8 mouse cellular contexts compared by ENCODE assay signal in genomic region chr2:135029288-135029687, GRCm38 (mm10).
A peak's percentile ranks its signal among the peaks of the same experiment; 100 is the strongest.
DNase-seq lines count a peak whose midpoint lies in the region; ATAC-seq and TF ChIP-seq lines count a peak whose summit lies in the region.
"Had no signal": no experiment of that assay in that cellular context is flagged by ENCODE, and none has a peak within 500 bp of the region (broad histone marks: within the 10 kb centered on the region; RNA-seq: fewer than 3 reads in every experiment).

No protein-coding gene starts in this region.

- peaks cover 9% of the 10 kb centered on the region; the same call in 1 of the 2 replicates for H3K4me1 ChIP-seq in neural tube, embryonic 12.5 days
- H3K4me1 ChIP-seq in forebrain, postnatal 0 days (ENCODE audit: insufficient read depth), result no peaks in the 10 kb centered on the region
- H3K4me1 ChIP-seq in midbrain, embryonic 12.5 days, result peaks cover 8% of the 10 kb centered on the region

- ATAC-seq in neural tube, embryonic 12.5 days (ENCODE audit: low FRiP score, low read depth), result 0 out of 2 replicates have a peak, but pooled peaks have one; percentile 46
- ATAC-seq in forebrain, postnatal 0 days, result peak; percentile 59
- peak; percentile 69 for ATAC-seq in midbrain, embryonic 12.5 days (ENCODE audit: low FRiP score, low read depth)

- no peak overlapping the region for H3K9ac ChIP-seq in neural tube, embryonic 12.5 days
- no peak overlapping the region for H3K9ac ChIP-seq in forebrain, postnatal 0 days
- no peak overlapping the region for H3K9ac ChIP-seq in midbrain, embryonic 12.5 days (replicated peaks)

- H3K4me3 ChIP-seq in neural tube, embryonic 12.5 days, result no peak overlapping the region
- no peak overlapping the region for H3K4me3 ChIP-seq in forebrain, postnatal 0 days (ENCODE audit: low read depth, low read length)
- no peak overlapping the region for H3K4me3 ChIP-seq in midbrain, embryonic 12.5 days

- no peaks in the 10 kb centered on the region for H3K9me3 ChIP-seq in neural tube, embryonic 12.5 days
- no peaks in the 10 kb centered on the region for H3K9me3 ChIP-seq in forebrain, postnatal 0 days (ENCODE audit: low read length)
- H3K9me3 ChIP-seq in midbrain, embryonic 12.5 days, result no peaks in the 10 kb centered on the region

- WGBS in neural tube, embryonic 12.5 days, result 36% methylated on average over 5 of the region's 5 CpGs
- 10% methylated on average over 5 of the region's 5 CpGs for WGBS in forebrain, postnatal 0 days
- WGBS in midbrain, embryonic 12.5 days, result 29% methylated on average over 5 of the region's 5 CpGs

- TF ChIP-seq CTCF in forebrain, postnatal 0 days (IDR thresholded peaks at IDR 0.05; ENCODE audit: low read depth), result no peak

- H3K36me3 ChIP-seq in neural tube, embryonic 12.5 days, result no peaks in the 10 kb centered on the region
- H3K36me3 ChIP-seq in forebrain, postnatal 0 days (ENCODE audit: insufficient read depth), result no peaks in the 10 kb centered on the region
- no peaks in the 10 kb centered on the region for H3K36me3 ChIP-seq in midbrain, embryonic 12.5 days

- H3K27me3 ChIP-seq in neural tube, embryonic 12.5 days (replicated peaks), result no peaks in the 10 kb centered on the region
- no peaks in the 10 kb centered on the region for H3K27me3 ChIP-seq in forebrain, postnatal 0 days (ENCODE audit: insufficient read depth, low read length)
- no peaks in the 10 kb centered on the region for H3K27me3 ChIP-seq in midbrain, embryonic 12.5 days

- H3K27ac ChIP-seq in neural tube, embryonic 12.5 days, result no peak overlapping the region
- H3K27ac ChIP-seq in forebrain, postnatal 0 days (ENCODE audit: low read depth, low read length), result no peak overlapping the region
- peak overlapping the region; percentile 20; the same call in 1 of the 2 replicates for H3K27ac ChIP-seq in midbrain, embryonic 12.5 days (replicated peaks)

- H3K4me2 ChIP-seq in neural tube, embryonic 12.5 days (replicated peaks), result peak overlapping the region; percentile 31
- H3K4me2 ChIP-seq in forebrain, postnatal 0 days (ENCODE audit: low read depth), result peak overlapping the region; percentile 8; the same call in 1 of the 2 replicates
- peak overlapping the region; percentile 34 for H3K4me2 ChIP-seq in midbrain, embryonic 12.5 days (replicated peaks)

- DNase-seq in neural tube, embryonic 10.5 days (ENCODE audit: extremely low spot score, low spot score), result no peak
- peak; percentile 18 for DNase-seq in forebrain, postnatal 0 days
- no peak for DNase-seq in thymus, postnatal 0 days (ENCODE audit: low spot score)
- no peak for DNase-seq in urinary bladder, adult 18-20 months (ENCODE audit: low spot score in 2 of 2)
- DNase-seq in cerebellum, postnatal 36 days, result no peak
- DNase-seq: liver had no signal
